Mouse (Mus musculus) granulocyte monocyte progenitor cell, adult 5-6 weeks (primary cell): ENCODE measurements at regions not wholly inside any gene's neighbourhood (a gene's known extent, or its start where the extent isn't known, plus 50 kb on each side); places are given as distances from the start of the nearest gene placed in this dataset.

ENCODE experiments used
- ATAC-seq: replicated peaks from 2 replicates; pipeline ENCODE4 v1.8.0; 2016; ENCODE audit warnings: mild to moderate bottlenecking, moderate TSS enrichment, inconsistent platforms; ENCODE audit not compliant: poor library complexity, severe bottlenecking

DNA sequence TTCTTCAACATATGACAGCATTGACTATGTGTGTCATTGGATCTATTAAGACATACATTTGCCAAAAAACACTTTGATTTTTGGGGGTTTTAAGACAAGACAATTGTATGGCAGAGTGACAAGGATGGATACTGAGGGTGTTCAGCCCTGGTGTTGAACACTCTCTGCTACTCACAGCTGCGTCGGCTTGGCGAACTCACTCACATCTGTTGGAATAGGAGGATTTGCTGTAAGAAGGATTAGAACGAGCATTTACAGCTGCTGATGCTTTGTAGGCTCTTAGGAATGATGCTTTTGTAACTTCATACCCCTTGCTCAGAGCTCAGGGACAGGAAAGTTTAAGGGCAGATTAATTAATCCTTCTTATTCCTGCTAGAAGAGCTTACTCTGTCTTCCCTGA lies 199.2 kb downstream of the Rnd3 start:
- no peak for ATAC-seq

DNA sequence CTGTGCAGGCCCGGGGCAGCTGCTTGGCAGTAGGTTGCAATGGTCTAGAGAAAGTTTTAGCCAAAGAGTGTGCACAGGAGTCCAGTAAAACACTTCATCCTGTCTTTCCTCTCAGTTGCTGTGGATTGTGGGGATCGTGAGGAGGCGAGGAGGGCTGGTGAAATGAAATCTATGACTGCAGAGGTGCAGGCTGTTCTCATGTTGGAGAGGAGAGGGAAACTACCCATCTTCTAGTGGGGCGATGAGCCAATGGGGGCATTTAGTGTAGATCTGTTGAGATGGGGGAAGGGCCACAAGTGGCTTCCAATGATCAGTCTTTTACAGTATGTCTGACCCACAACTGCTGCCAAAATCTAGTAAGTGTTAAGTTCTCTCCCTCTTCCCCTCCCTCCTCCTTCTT lies 203.4 kb downstream of the Rnd3 start:
- ATAC-seq, result no peak

GRCm38 (mm10) chr2:50943180-50943579 lies 205.7 kb downstream of the Rnd3 start:
- ATAC-seq, result no peak

DNA sequence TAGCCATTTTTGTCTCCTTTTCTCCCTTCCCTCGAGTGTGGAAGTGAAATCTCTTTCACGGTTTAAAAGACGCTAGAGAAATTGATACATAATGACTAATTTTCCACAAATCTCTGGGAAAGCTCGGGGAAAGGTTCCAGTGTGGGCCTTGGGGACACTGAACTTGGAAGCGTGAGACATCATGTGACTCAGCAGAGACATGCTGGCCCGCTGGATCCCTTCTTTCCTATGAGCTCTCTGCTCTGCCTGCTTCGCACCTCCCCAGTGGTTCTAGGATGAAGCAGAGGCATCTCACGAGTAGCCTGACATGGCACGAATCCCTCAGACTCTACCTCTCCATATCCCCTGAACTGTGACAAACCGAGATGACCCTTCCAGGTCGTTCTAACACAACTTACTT lies 206.2 kb downstream of the Rnd3 start:
- no peak for ATAC-seq

DNA sequence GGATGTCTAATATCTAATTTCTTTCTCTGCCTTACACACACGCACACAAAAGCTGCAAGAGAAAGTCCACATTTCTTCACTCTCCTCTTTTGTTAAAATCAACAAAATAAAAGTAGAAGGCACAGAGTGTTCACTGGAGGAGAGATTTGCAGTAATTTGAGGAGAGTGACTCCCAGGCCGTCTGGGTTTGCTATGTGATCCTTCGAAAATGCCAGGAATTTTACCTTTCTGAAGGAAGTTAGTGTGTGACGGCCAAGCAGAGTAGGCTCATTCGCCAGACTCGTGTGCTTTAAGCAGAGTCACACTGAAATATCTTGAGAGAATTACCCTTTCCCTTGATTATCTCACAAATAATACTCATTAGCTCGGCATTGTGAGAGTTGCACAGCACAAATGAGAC lies 216.0 kb downstream of the Rnd3 start:
- no peak for ATAC-seq

- ATAC-seq, result no peak
These were observed 227.9 kb downstream of the Rnd3 start for GRCm38 (mm10) chr2:50921002-50921401.

DNA sequence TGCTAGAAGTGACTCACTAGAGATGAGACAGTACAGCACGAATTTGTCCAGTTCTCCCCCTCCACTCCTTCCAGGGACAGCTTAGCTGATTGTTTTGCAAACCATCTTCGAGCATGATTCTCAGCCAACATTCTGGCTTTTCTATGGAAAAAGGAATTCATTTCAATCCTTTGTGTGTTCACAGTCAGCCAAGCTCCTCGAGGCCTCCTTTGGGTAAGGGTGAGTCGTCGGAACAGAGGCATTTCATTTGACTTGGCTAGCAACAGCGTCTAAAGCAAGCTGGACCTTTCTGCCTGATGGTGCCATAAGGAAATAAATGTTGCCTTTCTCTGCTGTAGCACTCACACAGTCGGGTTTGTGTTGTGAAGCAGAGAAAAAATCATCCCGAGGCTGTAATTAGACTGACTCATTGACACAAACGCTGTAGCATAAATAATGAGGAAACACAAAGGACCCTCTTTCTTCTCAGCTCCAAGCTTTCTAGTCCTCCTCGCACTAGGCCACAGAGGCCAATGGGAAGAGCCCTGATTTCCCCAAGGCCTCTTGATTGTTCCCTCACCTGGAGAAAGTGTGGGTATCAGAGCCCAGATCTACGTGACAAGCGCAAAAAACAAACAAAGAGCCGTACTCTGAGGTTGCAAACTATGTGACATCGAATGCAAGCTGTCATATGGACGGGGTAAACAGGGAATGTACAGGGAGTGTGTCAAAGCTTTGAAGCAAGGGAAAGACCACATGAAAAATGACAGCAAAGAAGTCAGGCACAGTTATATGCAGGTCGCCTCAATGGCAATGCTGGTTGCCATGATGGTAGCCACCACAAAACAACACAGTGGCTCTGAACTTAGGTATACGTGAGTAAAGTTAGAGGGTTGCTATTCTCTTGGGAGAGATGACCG lies 232.3 kb downstream of the Rnd3 start:
- no peak for ATAC-seq

DNA sequence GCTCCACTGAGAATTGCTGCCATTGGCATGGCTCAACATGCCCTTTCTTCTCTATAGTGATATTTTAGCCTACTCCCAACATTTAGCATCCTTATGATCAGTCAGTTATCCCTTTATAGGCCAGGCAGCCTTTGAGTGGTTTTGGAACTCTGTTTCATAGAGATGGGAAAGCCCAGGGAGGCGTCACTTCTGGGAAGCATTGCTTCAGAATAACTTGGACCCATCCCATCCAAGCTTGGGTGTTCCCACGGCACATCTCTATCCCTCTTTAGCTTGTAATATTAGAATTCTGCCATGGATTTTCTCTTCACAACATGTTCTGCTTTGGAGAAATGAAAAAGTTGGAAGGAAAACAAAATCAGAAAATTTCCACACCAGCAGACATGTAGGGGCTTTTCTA lies 233.8 kb downstream of the Rnd3 start:
- no peak for ATAC-seq

- ATAC-seq, result no peak
These were observed 234.7 kb downstream of the Rnd3 start for GRCm38 (mm10) chr2:50914176-50914575.

GRCm38 (mm10) chr2:50908762-50909161 lies 240.1 kb downstream of the Rnd3 start:
- ATAC-seq, result no peak

GRCm38 (mm10) chr2:50902701-50903100 lies 246.2 kb downstream of the Rnd3 start:
- no peak for ATAC-seq

DNA sequence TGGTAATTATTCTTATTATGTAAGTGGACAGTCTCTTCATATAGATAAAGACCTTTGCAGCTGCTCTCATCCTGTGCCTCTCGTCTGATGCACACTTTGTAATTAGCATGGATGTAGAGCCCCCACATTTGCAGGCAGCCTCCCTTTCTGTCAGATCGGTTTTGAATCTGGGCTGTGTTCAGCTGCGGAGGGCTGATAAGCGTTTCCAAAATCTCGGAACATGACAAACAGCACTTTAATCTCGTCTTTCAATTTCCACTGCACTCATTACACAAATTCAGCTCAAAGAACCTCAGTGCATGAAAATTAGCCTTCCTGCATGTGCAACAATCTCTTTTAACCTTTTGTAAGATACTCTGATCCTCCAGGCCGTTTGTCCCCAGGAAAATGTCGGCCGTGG lies 246.7 kb downstream of the Rnd3 start:
- ATAC-seq, result no peak

- ATAC-seq, result no peak
These were observed 259.9 kb downstream of the Rnd3 start for GRCm38 (mm10) chr2:50888992-50889391.

DNA sequence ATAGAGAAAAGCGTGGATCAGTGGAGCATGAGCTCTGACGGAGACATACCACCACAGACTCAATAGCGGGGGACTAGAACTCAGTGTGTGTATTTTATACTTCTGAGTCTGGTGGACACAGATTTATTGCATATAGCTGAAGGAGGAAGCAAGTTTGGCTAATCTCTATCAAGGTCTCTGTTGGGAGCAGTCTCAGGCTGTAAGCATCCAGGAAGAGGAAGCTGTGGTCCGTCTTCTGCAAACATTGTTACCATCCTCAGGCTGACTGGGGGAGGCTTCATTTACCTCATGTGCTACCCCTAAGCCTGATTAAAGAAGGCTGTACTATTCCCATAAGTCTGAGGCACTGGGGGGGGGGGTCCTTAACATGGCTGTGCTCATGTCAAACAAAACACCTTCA lies 261.0 kb downstream of the Rnd3 start:
- ATAC-seq, result peak; percentile 86

- no peak for ATAC-seq
These were observed 263.0 kb downstream of the Rnd3 start for GRCm38 (mm10) chr2:50885924-50886315.

GRCm38 (mm10) chr2:50885280-50885923 lies 263.5 kb downstream of the Rnd3 start:
- ATAC-seq, result no peak

DNA sequence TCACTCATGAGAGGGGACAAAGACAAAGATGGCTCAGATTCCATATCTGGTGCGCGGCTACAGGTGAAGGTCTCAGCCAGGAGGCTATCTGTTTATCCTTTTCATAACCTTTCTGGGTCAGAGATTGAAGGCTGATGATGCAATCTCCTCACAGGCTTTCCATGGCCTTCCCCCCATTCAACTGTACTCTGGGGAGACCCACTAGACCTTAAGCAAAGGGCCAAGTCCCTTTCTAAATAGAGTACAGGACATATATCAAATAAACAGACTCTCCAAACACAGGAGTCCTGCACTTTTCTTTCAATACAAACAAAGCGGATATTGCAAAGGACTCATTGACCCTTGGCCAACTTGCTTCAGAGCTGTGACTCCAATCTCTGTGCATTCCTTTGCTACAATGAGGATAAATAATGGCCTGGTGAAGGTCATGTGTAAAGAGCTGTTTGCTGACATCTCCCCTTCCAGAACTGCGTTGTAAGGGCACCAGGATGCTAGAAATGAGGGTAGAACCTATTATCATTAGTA lies 267.3 kb downstream of the Rnd3 start:
- no peak for ATAC-seq

DNA sequence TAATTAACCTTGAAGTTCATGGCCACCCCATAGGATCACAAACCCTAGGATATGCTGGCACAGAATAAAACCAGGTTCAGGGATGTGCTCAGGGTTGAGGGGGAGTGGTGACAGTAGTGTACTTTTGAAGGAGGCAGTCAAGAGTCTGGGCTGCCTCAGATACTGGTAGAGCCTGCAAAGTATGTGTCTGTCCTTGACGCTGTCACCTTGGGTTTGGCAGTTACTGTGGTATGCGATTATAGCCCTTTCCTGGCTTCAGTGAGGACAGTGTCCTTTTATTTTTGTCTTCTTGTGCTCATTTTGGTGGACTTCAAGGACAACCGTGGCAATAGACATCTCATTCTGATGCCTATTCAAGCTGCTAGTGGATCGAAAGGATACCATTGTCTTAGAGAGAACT lies 268.1 kb downstream of the Rnd3 start:
- no peak for ATAC-seq

DNA sequence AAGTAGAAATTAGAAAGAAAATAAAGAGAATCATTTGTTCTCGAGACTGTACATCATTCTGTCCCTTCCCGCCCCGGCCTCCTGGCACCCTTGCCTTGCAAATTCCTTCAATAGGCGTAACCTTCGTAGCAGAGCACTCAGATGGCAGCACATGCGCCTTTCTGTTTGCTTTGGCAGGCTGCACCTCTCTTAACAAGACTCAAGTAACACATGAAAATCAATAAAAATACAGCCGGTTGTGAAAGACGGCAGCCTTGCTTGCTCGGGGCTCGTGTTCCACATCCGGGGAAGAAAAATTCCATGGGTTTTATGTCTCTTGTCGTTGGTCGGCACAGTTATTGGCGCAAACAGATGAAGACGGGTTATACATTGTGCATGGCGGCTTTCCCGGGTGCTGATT lies 271.2 kb downstream of the Rnd3 start:
- no peak for ATAC-seq

GRCm38 (mm10) chr2:50875072-50875471 lies 273.8 kb downstream of the Rnd3 start:
- ATAC-seq, result no peak

- ATAC-seq, result peak; percentile 84
These were observed 295.2 kb downstream of the Rnd3 start for GRCm38 (mm10) chr2:50853538-50854244.
